Mouse (Mus musculus) retina, adult 2 months (tissue): Measurements from ENCODE around the gene Fut11.

Experiments used
- DNase-seq: peaks from one replicate; pipeline ENCODE4 v3.0.0-alpha.2; 2012; ENCODE audit warnings: low read depth, low spot score

The Fut11 gene

DNA sequence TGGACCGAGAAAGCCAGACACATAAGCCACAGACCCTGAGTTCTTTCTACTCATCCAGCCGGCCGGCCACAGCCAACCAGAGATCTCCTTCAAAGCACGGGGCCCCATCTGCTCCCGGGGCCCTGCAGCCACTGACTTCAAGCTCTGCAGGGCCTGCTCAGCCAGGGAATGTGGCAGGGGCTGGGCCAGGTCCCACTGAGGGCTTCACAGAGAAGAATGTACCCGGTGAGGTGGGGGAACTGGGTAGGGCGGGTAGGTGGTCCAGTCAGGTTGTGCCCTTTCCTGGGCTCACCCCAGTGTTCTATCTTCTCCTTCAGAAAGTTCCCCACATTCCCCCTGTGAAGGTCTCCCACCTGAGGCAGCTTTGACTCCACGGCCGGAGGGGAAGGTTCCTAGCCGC is 23.7 kb downstream of the Fut11 start:
- DNase-seq = no peak

DNA sequence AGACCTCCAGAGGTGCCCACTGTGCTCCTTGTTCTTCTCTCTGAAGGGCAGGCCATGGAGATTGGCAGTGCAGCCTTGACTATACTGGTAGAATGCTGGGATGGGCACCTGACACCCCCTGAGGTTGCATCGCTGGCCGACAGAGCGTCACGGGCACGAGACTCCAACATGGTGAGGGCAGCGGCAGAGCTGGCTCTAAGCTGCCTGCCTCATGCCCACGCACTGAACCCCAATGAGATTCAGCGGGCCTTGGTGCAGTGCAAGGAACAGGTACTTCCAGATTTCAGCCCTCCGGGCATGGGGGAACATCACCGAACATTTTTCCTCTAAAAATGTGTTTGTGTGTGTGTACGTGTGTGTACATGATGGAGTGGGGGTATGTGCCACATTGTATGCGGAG is 25.0 kb downstream of the Fut11 start:
- DNase-seq = no peak

DNA sequence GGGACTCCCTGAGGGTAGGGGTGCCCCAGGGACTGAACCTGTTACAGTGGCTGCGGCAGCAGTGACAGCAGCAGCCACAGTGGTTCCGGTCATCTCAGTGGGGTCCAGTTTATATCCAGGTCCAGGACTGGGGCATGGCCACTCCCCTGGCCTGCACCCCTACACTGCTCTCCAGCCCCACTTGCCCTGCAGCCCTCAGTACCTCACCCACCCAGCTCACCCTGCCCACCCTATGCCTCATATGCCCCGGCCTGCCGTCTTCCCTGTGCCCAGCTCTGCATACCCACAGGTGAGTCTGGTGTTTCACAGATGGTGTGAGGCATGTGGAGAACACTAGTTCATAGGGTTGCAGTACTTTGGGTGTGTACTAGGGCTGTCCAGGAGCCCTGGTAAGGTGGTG is 26.6 kb downstream of the Fut11 start:
- no peak for DNase-seq

DNA sequence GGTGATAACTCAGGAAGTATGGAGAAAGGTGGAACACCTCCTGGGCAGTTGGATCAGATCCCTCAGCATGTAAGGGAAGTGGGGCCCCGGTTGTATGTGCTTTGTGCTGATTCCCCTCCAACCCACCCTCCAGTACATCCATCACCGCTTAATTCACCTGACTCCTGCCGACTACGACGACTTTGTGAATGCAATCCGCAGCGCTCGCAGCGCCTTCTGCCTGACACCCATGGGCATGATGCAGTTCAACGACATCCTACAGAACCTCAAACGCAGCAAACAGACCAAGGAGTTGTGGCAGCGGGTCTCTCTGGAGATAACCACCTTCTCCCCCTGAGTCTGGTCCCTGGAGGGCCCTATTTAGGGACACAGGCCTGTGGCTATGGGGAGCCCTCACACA is 28.2 kb downstream of the Fut11 start:
- no peak for DNase-seq

DNA sequence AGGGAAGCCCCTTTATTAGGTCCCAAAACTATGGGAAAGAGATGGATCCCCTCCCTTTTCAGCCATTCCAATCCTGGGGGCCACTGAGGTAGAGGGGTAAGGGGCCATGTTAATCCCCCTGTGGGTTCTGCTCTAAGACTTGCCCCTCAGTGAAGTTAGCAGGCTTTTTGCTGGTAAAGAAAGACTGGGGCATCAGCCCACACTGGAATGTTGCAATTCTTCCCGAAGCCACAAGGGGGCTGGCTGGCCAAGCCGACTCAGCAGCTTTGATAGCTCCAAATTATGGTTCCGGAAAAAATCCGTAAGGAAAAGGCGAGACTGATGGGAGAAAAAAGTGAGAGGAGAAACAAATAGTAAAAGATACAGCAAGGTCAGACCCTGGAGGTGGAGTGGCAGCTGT is 29.3 kb downstream of the Fut11 start:
- DNase-seq = no peak

DNA sequence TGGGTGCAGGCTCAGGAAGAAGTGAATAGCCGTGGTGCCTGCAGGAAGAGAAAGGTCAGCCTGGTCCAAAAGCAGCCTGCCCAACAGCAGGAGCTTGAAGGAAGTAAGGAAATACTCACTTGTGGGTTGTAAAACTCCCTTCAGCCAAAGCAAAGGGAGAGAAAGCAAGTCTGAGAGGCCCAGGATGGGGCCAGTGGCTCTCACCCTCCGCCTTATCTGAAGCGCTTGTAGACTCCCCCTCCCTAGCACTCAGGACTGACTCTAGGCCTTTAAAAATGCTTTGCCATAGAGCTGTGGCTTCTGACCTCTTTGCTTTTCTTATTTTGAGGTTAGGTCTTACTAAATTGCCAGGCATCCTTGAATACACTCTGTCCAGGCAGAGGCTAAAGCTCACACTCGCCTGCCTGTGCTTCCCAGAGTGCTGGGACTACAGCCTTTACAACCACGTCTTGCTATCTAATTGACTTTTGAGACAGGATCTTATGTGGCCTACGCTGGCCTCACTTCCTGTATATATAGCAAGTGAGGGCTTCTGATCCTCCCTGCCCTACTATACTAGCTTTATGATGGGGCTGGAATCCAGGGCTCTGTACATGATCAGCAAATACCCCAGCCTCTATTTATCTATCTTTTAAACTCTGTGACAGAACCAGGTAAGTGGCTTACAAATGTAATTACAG is 31.0 kb downstream of the Fut11 start:
- DNase-seq = no peak

DNA sequence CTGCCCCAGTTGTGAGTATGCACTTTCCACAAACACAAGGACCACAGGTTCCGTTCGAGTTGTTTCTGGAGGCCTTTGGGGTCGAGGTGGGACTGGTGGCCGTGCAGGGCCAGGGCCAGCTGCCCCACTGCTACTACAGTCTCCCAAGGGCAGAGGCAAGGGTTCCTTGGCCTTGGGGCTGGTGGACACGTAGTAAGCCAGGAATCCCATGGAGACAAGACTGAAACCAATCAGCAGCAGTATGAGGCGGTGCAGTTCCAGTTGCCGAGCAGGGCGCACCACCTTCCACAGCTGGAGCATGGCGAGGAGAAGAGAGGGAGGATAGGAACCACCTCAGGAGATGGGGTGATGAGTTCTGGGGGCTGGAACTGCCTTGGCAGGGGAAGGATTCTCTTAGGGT is 35.1 kb downstream of the Fut11 start:
- no peak for DNase-seq

DNA sequence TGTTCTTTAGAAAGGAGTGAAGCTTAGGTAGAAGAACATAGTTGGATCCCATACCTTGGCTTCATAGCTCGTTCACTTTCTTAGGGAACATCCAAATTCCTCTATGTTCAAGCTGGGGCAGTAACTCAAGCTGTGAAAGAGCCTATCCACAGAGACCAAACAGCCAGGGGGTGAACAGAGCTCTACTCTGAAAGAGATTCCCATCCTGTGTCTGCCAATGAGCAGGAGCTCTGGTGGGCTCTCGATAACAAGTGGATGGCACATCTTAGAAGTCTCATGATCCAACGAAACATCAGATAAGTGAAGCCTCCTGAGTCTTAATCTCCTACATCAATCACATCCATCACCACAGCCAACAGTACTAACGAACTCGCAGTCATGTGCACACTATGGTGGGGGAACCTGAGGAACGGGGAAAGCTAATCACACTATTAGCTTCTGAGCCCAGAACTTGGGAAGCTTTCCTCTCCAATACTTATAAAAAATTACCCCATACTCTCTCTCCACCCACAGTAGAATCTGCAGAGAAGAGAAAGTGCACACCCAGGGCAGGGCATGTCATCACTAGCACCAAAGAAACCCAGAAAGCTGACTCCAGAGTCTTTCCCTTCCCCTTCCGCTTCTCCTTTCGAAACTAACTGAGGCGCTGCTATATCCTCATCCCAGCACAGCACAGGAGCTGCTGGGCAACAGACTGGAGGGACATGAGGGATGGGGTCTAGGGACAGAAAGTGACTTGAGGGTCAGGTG is 36.3 kb downstream of the Fut11 start:
- DNase-seq = no peak

DNA sequence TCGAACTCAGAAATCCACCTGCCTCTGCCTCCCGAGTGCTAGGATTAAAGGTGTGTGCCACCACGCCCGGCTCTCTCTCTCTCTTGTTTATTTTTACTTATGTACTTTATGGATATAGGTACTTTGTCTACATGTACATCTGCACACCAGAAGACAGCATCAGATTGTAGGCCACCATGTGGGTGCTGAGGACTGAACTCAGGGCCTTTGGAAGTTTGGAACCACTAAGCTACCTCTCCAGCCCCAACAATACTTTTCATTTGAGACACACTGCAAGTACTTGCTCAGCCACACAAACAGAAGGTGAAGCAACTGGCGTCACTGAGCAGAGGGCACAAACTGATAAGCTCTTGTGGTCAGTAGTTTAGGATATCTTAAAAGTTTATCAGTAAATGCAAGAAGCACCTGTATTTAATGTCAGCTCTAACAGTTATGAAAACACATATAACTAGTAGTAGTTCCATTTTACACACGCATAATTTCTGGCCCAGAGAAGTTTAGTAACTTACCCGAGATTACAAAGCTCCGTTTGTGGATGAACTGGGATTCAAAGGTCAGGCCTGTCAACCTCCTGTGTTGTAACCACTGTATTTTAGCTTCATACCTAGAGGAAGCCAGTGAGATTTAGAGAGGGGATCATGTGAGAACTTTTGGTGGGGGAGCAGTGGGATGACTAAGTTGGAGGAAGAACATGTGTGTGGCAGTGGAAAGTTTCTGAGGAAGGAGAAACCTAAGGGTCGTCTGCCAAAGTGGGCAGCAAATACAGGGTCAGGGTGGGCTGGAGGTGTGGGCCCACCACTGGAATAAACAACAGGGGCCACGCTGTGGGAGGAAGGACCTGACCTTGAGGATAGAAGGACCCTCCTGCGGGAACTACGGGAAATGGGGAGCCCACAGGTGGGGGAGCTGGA is 38.5 kb downstream of the Fut11 start:
- DNase-seq = no peak

DNA sequence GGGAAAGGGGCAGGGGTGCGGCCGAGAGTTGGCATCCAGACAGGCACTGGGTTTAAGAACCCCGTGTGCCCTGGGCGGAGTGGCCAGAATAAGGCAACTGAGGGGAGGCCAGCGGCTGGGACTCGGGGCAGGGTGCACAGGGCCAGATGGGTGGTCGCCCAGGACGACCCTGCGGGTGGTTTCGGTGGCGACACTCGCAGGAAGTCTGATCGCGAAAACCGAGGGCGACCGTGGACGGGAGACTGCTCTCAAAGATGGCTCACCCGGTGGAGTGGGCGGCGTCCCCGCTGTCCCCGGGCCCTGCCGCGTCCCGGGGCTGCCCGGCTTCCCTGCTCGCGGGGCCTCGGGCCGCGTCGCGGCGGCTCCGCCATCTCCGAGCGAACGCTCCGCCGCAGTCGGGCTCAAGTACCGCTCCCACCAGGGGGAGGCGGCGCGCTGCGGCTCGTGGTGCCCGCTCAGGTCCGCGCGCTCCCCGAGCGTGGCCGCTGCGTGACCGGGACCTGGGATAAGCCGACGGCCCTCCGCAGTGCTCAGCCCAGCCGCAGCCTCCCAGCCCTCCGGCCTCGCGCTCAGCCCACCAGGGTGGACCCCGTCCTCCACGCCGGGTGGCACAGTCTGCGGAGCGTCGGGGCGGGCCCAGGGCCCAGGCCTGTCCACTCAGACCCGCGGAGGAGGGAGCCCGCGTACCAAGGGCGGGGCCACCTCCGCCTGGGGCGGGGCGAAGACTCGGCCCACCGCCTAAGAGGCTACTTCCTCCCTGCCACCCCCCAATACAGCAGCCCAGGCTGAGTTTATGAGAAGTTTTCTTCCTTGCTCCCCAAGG is 39.4 kb downstream of the Fut11 start, which contains the start of gene Ndst2:
TSS of gene Ndst2 (minus strand) at position 611 of the 823 bp plus-strand sequence.
- peak; percentile 74 for DNase-seq

DNA sequence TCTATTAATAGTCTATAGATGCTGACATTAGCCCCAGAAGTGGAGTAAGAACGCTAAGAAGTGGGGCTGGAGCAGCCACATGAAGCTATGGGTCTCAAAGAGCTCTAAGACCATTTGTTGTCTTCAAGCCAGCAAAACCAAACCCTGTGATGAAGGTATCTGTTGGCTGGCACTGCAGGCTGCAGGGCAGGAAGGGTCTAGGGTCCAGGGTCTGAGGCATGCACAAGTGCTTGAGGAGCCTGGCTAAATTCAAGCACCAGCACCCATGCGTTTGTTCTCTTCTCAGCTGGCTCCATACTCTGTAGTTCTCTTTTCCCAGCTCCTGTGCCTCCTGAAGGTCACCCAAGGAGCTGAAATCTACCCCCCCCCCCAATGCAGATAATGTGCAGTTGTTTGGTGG is 40.3 kb downstream of the Fut11 start:
- DNase-seq = no peak

DNA sequence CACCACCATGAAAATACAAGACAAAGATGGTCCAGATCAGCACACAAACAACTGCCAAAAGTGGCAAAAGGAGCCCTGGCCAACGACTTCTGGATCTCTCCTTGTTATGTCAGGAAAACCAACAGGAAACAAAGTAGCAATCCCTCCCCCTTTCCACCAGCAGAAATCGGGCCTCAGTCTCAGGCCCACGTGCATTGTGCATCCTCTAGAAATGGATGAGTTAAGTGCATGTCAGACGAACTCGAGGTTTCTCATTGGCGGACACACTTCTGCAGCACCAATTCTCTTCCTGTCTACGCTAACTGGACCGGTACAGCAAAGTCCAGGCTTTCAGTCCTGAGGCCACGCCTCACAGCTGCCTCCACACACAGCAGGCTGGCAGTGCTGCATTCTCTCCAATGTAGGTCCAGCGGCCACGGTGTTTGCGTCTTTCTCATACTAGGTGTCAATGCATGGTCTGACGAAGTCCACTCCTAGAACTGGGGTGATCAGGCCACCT is 41.2 kb downstream of the Fut11 start:
- DNase-seq = no peak

DNA sequence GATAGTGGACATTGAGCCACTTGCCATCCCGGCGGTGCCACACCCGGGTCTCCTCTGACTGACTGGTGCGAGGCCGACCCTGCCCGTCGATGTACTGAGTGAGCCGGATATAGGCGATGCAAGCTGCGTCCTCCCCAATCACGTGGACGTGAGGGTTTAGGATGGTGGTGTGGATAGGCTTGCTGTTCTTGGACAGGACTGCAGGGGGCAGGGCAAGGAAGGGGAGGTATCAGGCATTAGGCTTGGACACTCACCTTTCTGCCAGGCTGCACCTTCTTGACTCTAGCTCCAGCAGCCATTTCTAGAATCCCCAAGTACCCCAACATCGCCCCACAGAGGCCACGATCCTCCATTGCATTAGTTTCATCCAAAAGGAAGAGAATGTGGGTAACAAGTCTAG is 42.5 kb downstream of the Fut11 start:
- DNase-seq = no peak

DNA sequence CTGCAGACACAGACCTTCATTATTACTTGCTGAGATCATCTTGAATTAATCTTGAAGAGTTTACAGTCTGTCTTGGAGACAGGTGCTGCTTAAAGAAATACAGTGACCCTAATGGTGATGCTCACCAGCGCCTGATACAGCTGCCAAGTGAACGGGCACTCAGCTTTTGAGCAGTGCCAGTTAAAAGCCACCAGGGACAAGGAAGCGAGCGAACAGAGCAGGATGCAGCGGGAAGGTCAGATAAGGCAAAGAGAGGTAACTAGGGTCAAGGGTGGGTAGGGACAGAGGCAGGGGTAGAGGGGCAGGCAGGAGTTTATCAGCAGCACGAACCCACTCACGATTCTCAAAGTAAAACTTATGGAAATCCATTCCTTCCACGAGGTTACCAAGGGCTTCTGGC is 43.7 kb downstream of the Fut11 start:
- DNase-seq = no peak

DNA sequence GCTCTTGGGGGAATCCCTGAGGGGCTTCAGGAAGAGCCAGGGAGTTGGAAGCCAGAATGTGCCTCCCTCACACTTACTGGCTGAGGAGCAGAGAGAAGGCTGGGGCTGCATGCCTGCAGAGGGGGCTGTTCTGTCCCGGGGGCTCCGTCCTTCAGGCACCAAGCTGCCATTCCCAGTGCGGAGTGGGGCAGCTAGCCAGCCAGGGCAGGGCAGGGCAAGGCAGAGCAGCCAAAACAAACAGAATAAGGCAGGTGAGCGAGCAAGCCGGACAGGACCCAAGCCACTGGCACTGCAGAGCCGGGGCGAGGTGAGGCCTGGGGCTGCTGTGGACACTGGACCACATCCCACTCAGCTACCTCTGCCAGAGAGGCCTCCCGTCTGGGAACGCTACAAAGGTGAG is 46.5 kb downstream of the Fut11 start:
- DNase-seq = no peak

DNA sequence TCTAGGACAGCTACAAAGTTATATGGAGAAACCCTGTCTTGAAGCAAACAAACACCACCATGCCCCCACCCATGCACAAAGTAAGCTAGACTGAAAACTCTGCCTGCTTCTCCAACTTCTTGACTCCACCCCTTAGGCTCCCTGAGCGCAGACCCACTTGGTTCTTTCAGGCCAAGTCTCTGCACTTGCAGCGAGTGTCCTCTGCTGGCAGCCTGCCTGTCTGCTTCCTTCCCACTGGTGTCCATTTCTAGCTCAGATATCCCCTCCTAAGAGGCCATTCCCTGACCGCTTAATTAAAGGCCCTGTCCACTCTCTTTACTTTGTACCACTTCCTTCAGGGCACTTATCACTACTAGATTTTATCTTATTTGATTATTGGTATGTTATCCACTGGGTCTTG is 48.8 kb downstream of the Fut11 start:
- DNase-seq = no peak

DNA sequence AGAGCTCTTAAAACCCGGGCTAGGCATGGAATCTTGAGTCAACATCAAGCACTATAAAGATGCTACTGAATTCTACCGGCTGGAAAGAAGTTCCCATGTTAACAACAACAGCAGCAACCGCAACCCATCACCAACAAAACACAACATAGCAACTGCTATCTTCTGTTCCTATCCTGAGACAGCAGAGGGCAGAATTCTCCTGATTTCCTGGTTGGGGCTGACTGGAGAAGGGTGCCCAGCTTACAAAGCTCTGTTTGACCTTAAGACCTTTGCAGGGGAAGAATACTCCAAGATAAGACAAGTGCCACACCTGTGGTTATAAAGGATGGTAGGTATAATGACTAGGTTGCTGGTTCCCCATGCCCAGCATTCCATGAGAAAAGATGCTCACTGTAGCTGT is 52.2 kb downstream of the Fut11 start:
- no peak for DNase-seq

DNA sequence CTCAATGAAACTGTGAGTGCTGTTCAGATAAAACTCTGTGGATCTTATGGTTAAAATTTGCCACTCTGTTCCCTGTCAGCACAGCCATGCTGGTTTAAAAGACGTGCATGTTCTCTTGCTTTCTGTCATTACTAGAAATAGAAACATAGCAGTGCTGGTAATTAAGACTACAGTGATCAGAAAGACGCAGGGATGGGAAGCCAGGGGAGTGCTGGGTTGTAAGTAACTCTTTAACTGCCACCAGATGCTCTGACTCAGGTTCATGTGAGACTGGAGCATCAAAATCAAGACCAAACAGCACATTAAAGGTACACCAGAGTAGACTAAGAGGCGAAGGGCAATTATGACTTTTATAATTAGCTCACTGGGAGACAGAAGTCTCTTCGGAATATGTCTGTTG is 53.6 kb downstream of the Fut11 start:
- DNase-seq = no peak

DNA sequence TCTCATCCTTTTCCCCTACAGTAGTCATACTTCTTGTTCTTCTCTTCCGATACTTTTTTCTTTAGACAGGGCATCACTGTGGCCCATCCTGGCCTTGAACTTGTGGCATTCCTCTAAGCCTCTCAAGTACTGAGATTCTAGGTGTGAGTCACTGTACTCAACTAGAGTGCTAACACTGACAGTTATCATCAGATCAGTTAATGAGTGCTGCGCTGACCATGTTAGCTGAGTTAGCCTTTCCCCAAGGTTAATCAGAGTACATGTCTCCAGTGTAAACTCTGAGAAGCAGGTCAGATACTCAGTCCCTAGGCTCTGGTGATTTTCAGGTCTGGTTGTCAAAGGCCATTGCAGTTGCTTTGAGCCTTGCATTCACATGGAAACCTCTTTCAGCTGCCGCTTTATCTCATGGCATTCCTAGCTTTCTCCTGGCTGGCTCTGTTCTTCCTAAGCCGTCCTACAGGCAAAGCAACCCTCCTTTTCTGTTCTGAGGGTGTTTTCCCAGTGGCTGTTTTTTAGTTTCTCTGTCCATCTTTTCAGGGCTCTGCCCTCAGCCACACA is 54.8 kb downstream of the Fut11 start:
- DNase-seq = no peak

DNA sequence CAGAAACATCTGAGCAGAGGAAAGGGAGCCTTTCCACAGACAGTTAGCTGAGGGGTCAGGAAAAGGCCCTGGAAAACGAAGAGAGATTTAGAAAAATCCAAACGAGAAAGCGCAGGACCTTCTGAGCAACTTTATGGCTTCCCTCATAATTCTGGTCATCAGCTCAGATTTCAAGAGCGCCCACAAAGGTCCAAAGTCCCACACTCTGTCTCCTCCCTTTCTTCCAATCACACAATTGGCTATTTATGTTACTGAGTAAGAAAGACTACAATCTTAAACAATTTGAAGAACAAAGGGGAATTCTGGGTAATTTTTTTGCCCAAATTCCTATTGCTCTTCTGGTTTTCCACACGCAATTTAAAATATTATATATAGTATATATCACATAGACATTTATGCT is 55.7 kb downstream of the Fut11 start:
- DNase-seq = no peak
